ENCODE assay signal across 11 mouse cellular contexts in genomic region chr11:32516916-32517712, GRCm38 (mm10). TPM values are rescaled to one million over a fixed set of nuclear protein-coding genes. Genes with fewer than 3 reads are reported as not detected.
DNase-seq lines count a peak whose midpoint lies in the region.
"Had no signal": no experiment of that assay in that cellular context is flagged by ENCODE, and none has a peak within 500 bp of the region (broad histone marks: within the 10 kb centered on the region; RNA-seq: fewer than 3 reads in every experiment).

No protein-coding gene starts in this region.

- DNase-seq in frontal cortex, postnatal 36 days (ENCODE audit: low spot score in 2 of 2): peak; percentile 57 to 76
- DNase-seq in frontal cortex, postnatal 10 days (ENCODE audit: low spot score in 2 of 2): no peak
- peak; percentile 76 for DNase-seq in cerebellum, adult 11 months
- peak; percentile 82 to 85 for DNase-seq in cerebellum, postnatal 25 days
- peak; percentile 54 to 92 for DNase-seq in left cerebral cortex, postnatal 25 days (ENCODE audit: low spot score in 2 of 2)
- no peak for DNase-seq in adrenal gland, postnatal 4 days (ENCODE audit: low spot score in 2 of 2)
- DNase-seq in urinary bladder, postnatal 36 days (ENCODE audit: low spot score in 2 of 2): no peak
- no peak for DNase-seq in spleen, postnatal 14 days (ENCODE audit: low spot score in 2 of 2)
- DNase-seq: adrenal gland, postnatal 14 days; heart, postnatal 36 days; kidney, adult 2 months had no signal

- intact Hi-C loops in left cerebral cortex, postnatal 25 days (cut with DNase I): loop anchor here (5.0 kb wide), 1 partner anchor 60 kb away; the partner anchor contains the start of gene Ubtd2

RNA-seq across cellular contexts. Expression of gene Efcab9, which starts 14.8 kb away (rescaled TPM):
- 1 to 10 TPM; 1.6 to 1.7 TPM for total RNA-seq in left cerebral cortex, postnatal 25 days (2021)
- 1 to 10 TPM in 1 of 2 experiments, under 1 TPM in 1; 0.42 to 1.6 TPM for total RNA-seq in adrenal gland, postnatal 4 days (2021)
- total RNA-seq: adrenal gland, postnatal 14 days had no signal

RNA-seq across cellular contexts. Expression of gene Stk10, which starts 16.0 kb away (rescaled TPM):
- 1 to 10 TPM; 5.5 to 6.6 TPM for total RNA-seq in left cerebral cortex, postnatal 25 days (2021)
- 10 to 100 TPM in 1 of 2 experiments, 1 to 10 TPM in 1; 9.0 to 11.5 TPM for total RNA-seq in adrenal gland, postnatal 4 days (2021)

Comparison
In these comparisons a context has a peak if more than half of its experiments do, and no peak if none do; other contexts are left out.
1. DNase-seq: peak in frontal cortex, postnatal 36 days (2 of 2), cerebellum, adult 11 months (single experiment), cerebellum, postnatal 25 days (2 of 2) and left cerebral cortex, postnatal 25 days (2 of 2); none in frontal cortex, postnatal 10 days (0 of 2), adrenal gland, postnatal 4 days (0 of 2), urinary bladder, postnatal 36 days (0 of 2) and spleen, postnatal 14 days (0 of 2).